Mouse (Mus musculus): ENCODE data around the gene Gm20517.
A peak's percentile ranks its signal among the peaks of the same experiment; 100 is the strongest.

- TF ChIP-seq USF1 (IDR thresholded peaks at IDR 0.05; ENCODE audit: low read depth): peak; percentile 3
- TF ChIP-seq CTCF (IDR thresholded peaks at IDR 0.05; ENCODE audit: control insufficient read depth, insufficient read depth, insufficient read length): peak; percentile 47
Observed at GRCm38 (mm10) chr17:47610849-47611660, at the start of gene Gm20517, which contains the start of the genes Bysl and Med20.

All from C2C12 (cell line).